Mouse (Mus musculus): ENCODE measurements around the gene Hectd4. TPM values are rescaled to one million over a fixed set of nuclear protein-coding genes. Genes with fewer than 3 reads are reported as not detected.
"Not testable (repeated sequence)": the region's sequence is repeated elsewhere in the genome, so short reads cannot be mapped to it uniquely, and the experiment has no call there.

Hectd4 gene
- 10 to 100 TPM; 11.7 TPM for total RNA-seq (2021)
- long read RNA-seq, experiment 1, partial matches to known transcripts, result 9 of 9 reads
- long read RNA-seq, experiment 1, other reads (novel, unspliced or antisense), result 0 of 9 reads
- long read RNA-seq, experiment 2, partial matches to known transcripts, result 6 of 6 reads
- long read RNA-seq, experiment 2, other reads (novel, unspliced or antisense), result 0 of 6 reads

- DNase-seq, result peak; percentile 93
Measured at GRCm38 (mm10) chr5:121219980-121220731, at the start of gene Hectd4. Gene Hectd4 (plus strand): TSS chr5:121220219.

GRCm38 (mm10) chr5:121172835-121173234 lies 47.2 kb upstream of the Hectd4 start:
- no peak for DNase-seq

GRCm38 (mm10) chr5:121179077-121179857 lies 40.8 kb upstream of the Hectd4 start:
- no peak for DNase-seq

GRCm38 (mm10) chr5:121183269-121183668 lies 36.8 kb upstream of the Hectd4 start:
- DNase-seq, result no peak

- no peak for DNase-seq
Measured at GRCm38 (mm10) chr5:121184375-121184774, 35.6 kb upstream of the Hectd4 start.

- DNase-seq, result no peak
Measured at GRCm38 (mm10) chr5:121184945-121185551, 35.0 kb upstream of the Hectd4 start.

GRCm38 (mm10) chr5:121187580-121188001 lies 32.4 kb upstream of the Hectd4 start:
- DNase-seq, result peak; percentile 62

- no peak for DNase-seq
Measured at GRCm38 (mm10) chr5:121188265-121188664, 31.8 kb upstream of the Hectd4 start.

- no peak for DNase-seq
Measured at GRCm38 (mm10) chr5:121189182-121189581, 30.8 kb upstream of the Hectd4 start.

GRCm38 (mm10) chr5:121190210-121190835 lies 29.7 kb upstream of the Hectd4 start:
- DNase-seq, result no peak

GRCm38 (mm10) chr5:121190836-121191583 lies 29.0 kb upstream of the Hectd4 start, which contains the start of gene Ptpn11:
Gene Ptpn11 (minus strand): TSS chr5:121191397.
- peak; percentile 87 for DNase-seq

GRCm38 (mm10) chr5:121191584-121191906 lies 28.5 kb upstream of the Hectd4 start:
- DNase-seq, result no peak

- no peak for DNase-seq
Measured at GRCm38 (mm10) chr5:121194173-121194572, 25.8 kb upstream of the Hectd4 start.

- DNase-seq, result no peak
Measured at GRCm38 (mm10) chr5:121196764-121197163, 23.3 kb upstream of the Hectd4 start.

GRCm38 (mm10) chr5:121197337-121197736 lies 22.7 kb upstream of the Hectd4 start:
- DNase-seq, result no peak

GRCm38 (mm10) chr5:121198376-121198775 lies 21.6 kb upstream of the Hectd4 start:
- DNase-seq, result no peak

- no peak for DNase-seq
Measured at GRCm38 (mm10) chr5:121201739-121202138, 18.3 kb upstream of the Hectd4 start.

- DNase-seq, result no peak
Measured at GRCm38 (mm10) chr5:121202467-121202866, 17.6 kb upstream of the Hectd4 start.

GRCm38 (mm10) chr5:121204132-121205089 lies 15.6 kb upstream of the Hectd4 start, which contains the start of gene Rpl6:
Gene Rpl6 (plus strand): TSS chr5:121204481.
- DNase-seq, result peak; percentile 75

GRCm38 (mm10) chr5:121205537-121206130 lies 14.4 kb upstream of the Hectd4 start:
- DNase-seq, result not testable (repeated sequence)
